Comparison of ENCODE assay signal across 10 mouse cellular contexts in the genomic region with DNA sequence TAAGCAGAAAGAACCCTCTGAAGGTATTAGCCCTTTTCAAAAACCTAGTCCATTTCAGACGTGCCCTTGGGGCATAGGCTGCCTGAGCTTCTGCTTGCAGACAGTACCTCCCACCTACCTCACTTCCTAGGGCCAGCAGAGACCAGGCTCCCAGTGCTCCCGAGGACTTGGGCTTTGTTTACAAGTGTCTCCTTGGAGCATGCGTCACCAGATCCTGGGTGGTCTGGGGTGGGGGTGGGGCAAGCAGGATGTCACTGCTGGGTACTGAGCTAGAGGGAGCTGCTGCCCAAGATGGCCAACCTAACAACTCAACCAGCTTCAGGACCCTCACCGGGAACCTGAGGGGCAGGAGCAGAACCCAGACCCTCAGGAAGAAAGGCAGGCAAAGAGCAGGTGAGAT.
DNase-seq lines count a peak whose midpoint lies in the region; ATAC-seq and TF ChIP-seq lines count a peak whose summit lies in the region.
"Had no signal": no experiment of that assay in that cellular context is flagged by ENCODE, and none has a peak within 500 bp of the region (broad histone marks: within the 10 kb centered on the region; RNA-seq: fewer than 3 reads in every experiment).

No protein-coding gene starts in this region.

- DNase-seq in forebrain, embryonic 11.5 days (ENCODE audit: low spot score) = peak; percentile 63
- no peak for DNase-seq in forebrain, postnatal 0 days
- DNase-seq in kidney, adult 11 months = no peak
- DNase-seq in embryo, embryonic 11 days = peak; percentile 41
- no peak for DNase-seq in yolk sac, embryonic 10.5 days (ENCODE audit: low spot score)
- no peak for DNase-seq in left cerebral cortex, postnatal 25 days (ENCODE audit: low spot score in 2 of 2)
- DNase-seq: cerebellum, adult 18-20 months had no signal

- intact Hi-C loops in left cerebral cortex, postnatal 25 days (cut with DNase I) = no loop called here

- H3K4me1 ChIP-seq in forebrain, embryonic 11.5 days (replicated peaks; ENCODE audit: control insufficient read depth, insufficient read depth, low read length) = no peaks in the 10 kb centered on the region
- no peaks in the 10 kb centered on the region for H3K4me1 ChIP-seq in forebrain, postnatal 0 days (ENCODE audit: insufficient read depth)
- peaks cover 25% of the 10 kb centered on the region for H3K4me1 ChIP-seq in kidney, embryonic 15.5 days
- peaks cover 12% of the 10 kb centered on the region; the same call in 1 of the 2 replicates for H3K4me1 ChIP-seq in limb, embryonic 13.5 days

- H3K9ac ChIP-seq in forebrain, embryonic 11.5 days (ENCODE audit: low read length) = no peak overlapping the region
- no peak overlapping the region for H3K9ac ChIP-seq in forebrain, postnatal 0 days
- H3K9ac ChIP-seq in kidney, embryonic 15.5 days = no peak overlapping the region
- H3K9ac ChIP-seq in limb, embryonic 13.5 days = no peak overlapping the region
- H3K9ac ChIP-seq: liver, embryonic 14.5 days had no signal

- no peak for TF ChIP-seq CTCF in forebrain, postnatal 0 days (IDR thresholded peaks at IDR 0.05; ENCODE audit: low read depth)

- no peaks in the 10 kb centered on the region for H3K36me3 ChIP-seq in forebrain, embryonic 11.5 days (ENCODE audit: control insufficient read depth, insufficient read depth, low read length)
- no peaks in the 10 kb centered on the region for H3K36me3 ChIP-seq in forebrain, postnatal 0 days (ENCODE audit: insufficient read depth)
- H3K36me3 ChIP-seq in kidney, embryonic 15.5 days = peaks cover 30% of the 10 kb centered on the region
- peaks cover 32% of the 10 kb centered on the region for H3K36me3 ChIP-seq in limb, embryonic 13.5 days

- 35% methylated on average over 4 of the region's 4 CpGs for WGBS in forebrain, embryonic 11.5 days
- 30% methylated on average over 4 of the region's 4 CpGs for WGBS in forebrain, postnatal 0 days
- WGBS in kidney, embryonic 15.5 days = 23% methylated on average over 4 of the region's 4 CpGs
- 23% methylated on average over 4 of the region's 4 CpGs for WGBS in limb, embryonic 13.5 days

- no peak for ATAC-seq in forebrain, embryonic 11.5 days (replicated peaks; ENCODE audit: low FRiP score)
- no peak for ATAC-seq in forebrain, postnatal 0 days
- no peak for ATAC-seq in kidney, embryonic 15.5 days (replicated peaks; ENCODE audit: low FRiP score)
- no peak for ATAC-seq in limb, embryonic 13.5 days (ENCODE audit: low FRiP score, low read depth)

- H3K27ac ChIP-seq in forebrain, embryonic 11.5 days (ENCODE audit: low read depth, low read length) = no peak overlapping the region
- no peak overlapping the region for H3K27ac ChIP-seq in forebrain, postnatal 0 days (ENCODE audit: low read depth, low read length)
- H3K27ac ChIP-seq in kidney, embryonic 15.5 days = peak overlapping the region; percentile 0; the same call in 1 of the 2 replicates
- peak overlapping the region; percentile 28; the same call in 1 of the 2 replicates for H3K27ac ChIP-seq in limb, embryonic 13.5 days
- H3K27ac ChIP-seq: liver, embryonic 14.5 days had no signal

- H3K4me2 ChIP-seq in forebrain, embryonic 11.5 days (ENCODE audit: low read depth, low read length, severe bottlenecking) = no peak overlapping the region
- no peak overlapping the region for H3K4me2 ChIP-seq in forebrain, postnatal 0 days (ENCODE audit: low read depth)
- no peak overlapping the region for H3K4me2 ChIP-seq in kidney, embryonic 15.5 days
- no peak overlapping the region for H3K4me2 ChIP-seq in limb, embryonic 13.5 days (replicated peaks)

- H3K27me3 ChIP-seq in forebrain, embryonic 11.5 days (ENCODE audit: control insufficient read depth, insufficient read depth, low read length) = no peaks in the 10 kb centered on the region
- no peaks in the 10 kb centered on the region for H3K27me3 ChIP-seq in forebrain, postnatal 0 days (ENCODE audit: insufficient read depth, low read length)
- H3K27me3 ChIP-seq in kidney, embryonic 15.5 days = no peaks in the 10 kb centered on the region
- H3K27me3 ChIP-seq in limb, embryonic 13.5 days = no peaks in the 10 kb centered on the region

- H3K4me3 ChIP-seq in forebrain, embryonic 11.5 days (ENCODE audit: low read depth, low read length) = no peak overlapping the region
- H3K4me3 ChIP-seq in forebrain, postnatal 0 days (ENCODE audit: low read depth, low read length) = no peak overlapping the region
- H3K4me3 ChIP-seq in kidney, embryonic 15.5 days (replicated peaks) = no peak overlapping the region
- H3K4me3 ChIP-seq in limb, embryonic 13.5 days = no peak overlapping the region

- H3K9me3 ChIP-seq in forebrain, embryonic 11.5 days (ENCODE audit: control insufficient read depth, low read length) = no peaks in the 10 kb centered on the region
- no peaks in the 10 kb centered on the region for H3K9me3 ChIP-seq in forebrain, postnatal 0 days (ENCODE audit: low read length)
- no peaks in the 10 kb centered on the region for H3K9me3 ChIP-seq in kidney, embryonic 15.5 days (replicated peaks)
- no peaks in the 10 kb centered on the region for H3K9me3 ChIP-seq in limb, embryonic 13.5 days

Comparison
In these comparisons a context has a peak if more than half of its experiments do, and no peak if none do; other contexts are left out.
1. DNase-seq: peak in forebrain, embryonic 11.5 days (single experiment) and embryo, embryonic 11 days (single experiment); none in forebrain, postnatal 0 days (single experiment), kidney, adult 11 months (single experiment), yolk sac, embryonic 10.5 days (single experiment) and left cerebral cortex, postnatal 25 days (0 of 2).
2. H3K27ac ChIP-seq: peak in kidney, embryonic 15.5 days (single experiment) and limb, embryonic 13.5 days (single experiment); none in forebrain, embryonic 11.5 days (single experiment) and forebrain, postnatal 0 days (single experiment).